ENCODE assay signal across 16 mouse cellular contexts in genomic region chr6:143622161-143622560, GRCm38 (mm10).
DNase-seq lines count a peak whose midpoint lies in the region; TF ChIP-seq lines count a peak whose summit lies in the region.
"Had no signal": no experiment of that assay in that cellular context is flagged by ENCODE, and none has a peak within 500 bp of the region (broad histone marks: within the 10 kb centered on the region; RNA-seq: fewer than 3 reads in every experiment).

No protein-coding gene starts in this region.

- H3K27ac ChIP-seq in left cerebral cortex, adult 2 months, result no peak overlapping the region
- peak overlapping the region; percentile 76 for H3K27ac ChIP-seq in layer of hippocampus, adult 2 months
- H3K27ac ChIP-seq: embryonic facial prominence, embryonic 13.5 days; forebrain, embryonic 12.5 days; heart, embryonic 15.5 days; hindbrain, embryonic 14.5 days had no signal

- DNase-seq in left cerebral cortex, postnatal 14 days (ENCODE audit: low spot score in 2 of 2), result peak; percentile 22 to 63
- no peak for DNase-seq in left cerebral cortex, adult 2 months (ENCODE audit: extremely low spot score in 1 of 2, low spot score in 2 of 2)
- DNase-seq in layer of hippocampus, adult 2 months (ENCODE audit: low spot score in 2 of 2), result peak; percentile 22 to 53
- peak; percentile 54 for DNase-seq in layer of hippocampus, adult 9-11 months
- no peak for DNase-seq in thymus, postnatal 14 days
- DNase-seq in embryo, embryonic 9.5 days (ENCODE audit: extremely low spot score), result no peak
- DNase-seq: adrenal gland, postnatal 14 days; cerebellum, adult 11-12 months; cerebellum, adult 9-10 months; cerebellum, postnatal 25 days; gastrocnemius, postnatal 25 days; heart, postnatal 14 days had no signal

- TF ChIP-seq CTCF in left cerebral cortex, adult 2 months (IDR thresholded peaks at IDR 0.05), result no peak
- TF ChIP-seq CTCF in layer of hippocampus, adult 2 months (conservative IDR thresholded peaks at IDR 0.05), result no peak

- H3K4me3 ChIP-seq in left cerebral cortex, adult 2 months, result no peak overlapping the region
- no peak overlapping the region for H3K4me3 ChIP-seq in layer of hippocampus, adult 2 months
- H3K4me3 ChIP-seq: embryonic facial prominence, embryonic 13.5 days; forebrain, embryonic 12.5 days; heart, embryonic 15.5 days had no signal

- intact Hi-C loops in left cerebral cortex, postnatal 14 days (cut with DNase I), result no loop called here
- intact Hi-C loops in left cerebral cortex, adult 2 months (cut with DNase I), result no loop called here

Comparison
In these comparisons a context has a peak if more than half of its experiments do, and no peak if none do; other contexts are left out.
1. DNase-seq: peak in left cerebral cortex, postnatal 14 days (2 of 2), layer of hippocampus, adult 2 months (2 of 2) and layer of hippocampus, adult 9-11 months (single experiment); none in left cerebral cortex, adult 2 months (0 of 2), thymus, postnatal 14 days (single experiment) and embryo, embryonic 9.5 days (single experiment).